15 mouse cellular contexts compared by ENCODE assay signal in genomic region chr11:68453301-68453700, GRCm38 (mm10). TPM values are rescaled to one million over a fixed set of nuclear protein-coding genes. Genes with fewer than 3 reads are reported as not detected.
"Had no signal": no experiment of that assay in that cellular context is flagged by ENCODE, and none has a peak within 500 bp of the region (broad histone marks: within the 10 kb centered on the region; RNA-seq: fewer than 3 reads in every experiment).

No protein-coding gene starts in this region.

- H3K4me2 ChIP-seq: limb, embryonic 13.5 days; liver, embryonic 15.5 days; neural tube, embryonic 13.5 days had no signal

- DNase-seq: kidney, adult 8-10 months; kidney, postnatal 36 days; left cerebral cortex, postnatal 4 days; lung, adult 2 months; lung, postnatal 36 days; midbrain, embryonic 14.5 days; retina, postnatal 1 day; right cerebral cortex, postnatal 4 days; spleen, adult 18-20 months had no signal

- H3K4me1 ChIP-seq: liver, embryonic 15.5 days had no signal

- H3K4me3 ChIP-seq: limb, embryonic 13.5 days; liver, embryonic 15.5 days; neural tube, embryonic 13.5 days had no signal

- H3K9me3 ChIP-seq: limb, embryonic 13.5 days; liver, embryonic 15.5 days; neural tube, embryonic 13.5 days had no signal

- H3K9ac ChIP-seq: limb, embryonic 13.5 days; liver, embryonic 15.5 days; neural tube, embryonic 13.5 days had no signal

- H3K27ac ChIP-seq: kidney, postnatal 0 days; limb, embryonic 13.5 days; liver, embryonic 15.5 days; neural tube, embryonic 13.5 days had no signal

- ATAC-seq: lung, postnatal 0 days had no signal

- H3K27me3 ChIP-seq: limb, embryonic 13.5 days; liver, embryonic 15.5 days; neural tube, embryonic 13.5 days had no signal

- H3K36me3 ChIP-seq: limb, embryonic 13.5 days; liver, embryonic 15.5 days; neural tube, embryonic 13.5 days had no signal

RNA-seq across cellular contexts. Expression of gene Ntn1, which starts 52.7 kb away (rescaled TPM):
- total RNA-seq: megakaryocyte progenitor cell, adult 5-6 weeks had no signal
